Mouse (Mus musculus): ENCODE measurements around the gene Gm10643. TPM values are rescaled to one million over a fixed set of nuclear protein-coding genes. Genes with fewer than 3 reads are reported as not detected.
A peak's percentile ranks its signal among the peaks of the same experiment; 100 is the strongest.

Gene Gm10643
- polyA plus RNA-seq (2015; fragmentation: Nextera tagmentation; extraction: Ambion mirVana) = 0.95 and 1.2 TPM in 2 replicates

DNA sequence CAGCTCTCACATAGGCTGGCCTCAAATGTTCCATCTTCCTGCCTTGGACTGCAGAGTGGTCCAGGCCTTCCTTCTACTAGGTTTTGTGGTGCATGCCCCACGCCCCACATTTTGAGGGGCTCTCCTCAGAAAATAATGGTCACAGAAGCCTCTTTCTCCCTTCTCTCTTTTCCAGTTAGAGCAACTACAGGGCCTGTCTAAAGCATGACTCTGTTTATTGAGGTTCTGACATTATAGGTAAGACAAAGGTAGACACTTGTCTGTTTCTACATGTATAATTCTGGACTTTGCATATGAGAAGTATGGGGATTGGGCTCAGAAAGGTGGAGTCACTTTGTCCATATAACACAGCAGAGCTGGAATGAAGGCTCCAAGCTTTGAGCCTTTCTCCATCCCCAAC, at the start of gene Gm10643:
Gene Gm10643 (minus strand): TSS at position 101 of the 400 bp plus-strand sequence.
- Histone ChIP-seq H3K4me3 (ENCODE audit: low read length) (peak within 1 kb of the TSS; percentile 85), H3K27me3 (ENCODE audit: control insufficient read depth, insufficient read depth, low read length) (no peaks in the 10 kb centered on the region), H3K9me3 (replicated peaks; ENCODE audit: control insufficient read depth, low read length) (no peaks in the 10 kb centered on the region), H3K36me3 (ENCODE audit: control insufficient read depth, insufficient read depth) (no peaks in the 10 kb centered on the region), H3K4me2 (ENCODE audit: low read depth, low read length) (peak within 1 kb of the TSS; percentile 81), H3K9ac (ENCODE audit: low read length) (peak within 1 kb of the TSS; percentile 87), H3K4me1 (ENCODE audit: control insufficient read depth, insufficient read depth, low read length) (peaks cover 31% of the 10 kb centered on the region), H3K27ac (ENCODE audit: low read length) (peak within 1 kb of the TSS; percentile 90)
- WGBS = 95% methylated on average over 1 of the region's 1 CpGs
- no peak for ATAC-seq (replicated peaks; ENCODE audit: extremely low read depth, insufficient read depth, low FRiP score)

DNA sequence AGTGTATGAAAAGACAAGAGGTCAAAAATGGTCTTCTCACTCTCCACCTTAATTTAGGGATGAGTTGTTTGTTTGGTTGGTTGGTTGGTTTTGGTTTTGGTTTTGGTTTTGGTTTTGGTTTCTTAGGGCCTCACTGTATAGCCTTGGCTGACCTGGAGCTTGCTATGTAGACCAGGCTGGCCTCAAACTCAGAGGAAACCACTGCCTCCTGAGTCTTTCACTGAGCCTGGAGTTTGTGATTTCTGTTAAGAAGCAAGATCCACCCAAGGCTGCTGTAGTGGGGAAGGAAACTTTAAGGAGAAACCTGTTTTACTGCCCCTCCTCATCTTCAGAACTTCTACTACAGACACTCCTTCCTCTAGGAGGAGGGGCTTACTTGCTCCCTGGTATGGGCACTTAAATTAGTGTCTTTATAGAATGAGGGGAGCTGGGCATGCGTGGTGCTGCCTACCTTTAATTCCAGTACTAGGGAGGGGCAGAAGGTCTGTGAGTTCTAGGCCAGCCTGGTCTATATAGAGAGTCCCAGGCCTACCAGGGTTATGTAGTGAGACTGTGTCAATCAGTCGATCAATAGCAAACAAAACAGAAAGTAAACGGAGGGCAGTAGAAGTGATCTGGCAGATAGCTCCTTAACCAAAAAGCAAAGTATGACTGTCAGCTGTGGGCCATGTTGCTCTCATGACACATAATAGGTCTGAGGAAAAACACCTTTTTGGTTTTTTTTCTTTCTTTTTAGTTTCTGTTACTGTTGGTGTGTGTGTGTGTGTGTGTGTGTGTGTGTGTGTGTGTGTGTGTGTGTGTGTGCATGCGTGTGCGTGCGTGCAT, 41.5 kb upstream of the Gm10643 start:
- Histone ChIP-seq H3K4me2 (ENCODE audit: low read depth, low read length) (no peak overlapping the region), H3K36me3 (ENCODE audit: control insufficient read depth, insufficient read depth) (peaks cover 6% of the 10 kb centered on the region; the same call in 1 of the 2 replicates), H3K4me1 (ENCODE audit: control insufficient read depth, insufficient read depth, low read length) (peaks cover 13% of the 10 kb centered on the region), H3K9ac (ENCODE audit: low read length) (no peak overlapping the region), H3K9me3 (replicated peaks; ENCODE audit: control insufficient read depth, low read length) (no peaks in the 10 kb centered on the region), H3K4me3 (ENCODE audit: low read length) (no peak overlapping the region), H3K27ac (ENCODE audit: low read length) (no peak overlapping the region), H3K27me3 (ENCODE audit: control insufficient read depth, insufficient read depth, low read length) (no peaks in the 10 kb centered on the region)
- no peak for ATAC-seq (replicated peaks; ENCODE audit: extremely low read depth, insufficient read depth, low FRiP score)
- WGBS = 89% methylated on average over 6 of the region's 6 CpGs

DNA sequence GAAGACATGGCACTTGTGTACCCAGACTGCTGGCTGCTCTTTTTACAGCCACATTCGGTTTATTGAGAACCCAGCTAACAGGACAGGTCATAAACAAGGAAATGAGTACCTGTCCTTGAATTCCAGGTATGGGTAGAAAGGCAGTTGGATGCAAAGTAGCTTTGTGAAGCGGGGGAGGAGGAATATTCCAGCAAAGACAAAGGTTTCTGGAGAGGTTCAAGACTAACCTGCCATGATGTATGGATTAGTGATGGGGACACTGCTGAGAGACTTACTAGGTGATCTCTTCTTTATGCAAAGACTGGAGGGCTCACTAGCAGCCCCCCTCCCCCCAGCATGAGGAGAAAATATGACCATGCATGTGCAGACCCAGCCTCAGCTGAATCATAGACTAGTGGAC, 40.7 kb upstream of the Gm10643 start:
- H3K36me3 ChIP-seq (ENCODE audit: control insufficient read depth, insufficient read depth) = peaks cover 8% of the 10 kb centered on the region; the same call in 1 of the 2 replicates
- H3K27ac ChIP-seq (ENCODE audit: low read length) = no peak overlapping the region
- H3K9ac ChIP-seq (ENCODE audit: low read length) = no peak overlapping the region
- H3K9me3 ChIP-seq (replicated peaks; ENCODE audit: control insufficient read depth, low read length) = no peaks in the 10 kb centered on the region
- WGBS = 73% methylated on average over 2 of the region's 2 CpGs
- ATAC-seq (replicated peaks; ENCODE audit: extremely low read depth, insufficient read depth, low FRiP score) = no peak
- H3K4me3 ChIP-seq (ENCODE audit: low read length) = no peak overlapping the region
- H3K4me1 ChIP-seq (ENCODE audit: control insufficient read depth, insufficient read depth, low read length) = peaks cover 13% of the 10 kb centered on the region
- H3K27me3 ChIP-seq (ENCODE audit: control insufficient read depth, insufficient read depth, low read length) = no peaks in the 10 kb centered on the region
- no peak overlapping the region for H3K4me2 ChIP-seq (ENCODE audit: low read depth, low read length)

DNA sequence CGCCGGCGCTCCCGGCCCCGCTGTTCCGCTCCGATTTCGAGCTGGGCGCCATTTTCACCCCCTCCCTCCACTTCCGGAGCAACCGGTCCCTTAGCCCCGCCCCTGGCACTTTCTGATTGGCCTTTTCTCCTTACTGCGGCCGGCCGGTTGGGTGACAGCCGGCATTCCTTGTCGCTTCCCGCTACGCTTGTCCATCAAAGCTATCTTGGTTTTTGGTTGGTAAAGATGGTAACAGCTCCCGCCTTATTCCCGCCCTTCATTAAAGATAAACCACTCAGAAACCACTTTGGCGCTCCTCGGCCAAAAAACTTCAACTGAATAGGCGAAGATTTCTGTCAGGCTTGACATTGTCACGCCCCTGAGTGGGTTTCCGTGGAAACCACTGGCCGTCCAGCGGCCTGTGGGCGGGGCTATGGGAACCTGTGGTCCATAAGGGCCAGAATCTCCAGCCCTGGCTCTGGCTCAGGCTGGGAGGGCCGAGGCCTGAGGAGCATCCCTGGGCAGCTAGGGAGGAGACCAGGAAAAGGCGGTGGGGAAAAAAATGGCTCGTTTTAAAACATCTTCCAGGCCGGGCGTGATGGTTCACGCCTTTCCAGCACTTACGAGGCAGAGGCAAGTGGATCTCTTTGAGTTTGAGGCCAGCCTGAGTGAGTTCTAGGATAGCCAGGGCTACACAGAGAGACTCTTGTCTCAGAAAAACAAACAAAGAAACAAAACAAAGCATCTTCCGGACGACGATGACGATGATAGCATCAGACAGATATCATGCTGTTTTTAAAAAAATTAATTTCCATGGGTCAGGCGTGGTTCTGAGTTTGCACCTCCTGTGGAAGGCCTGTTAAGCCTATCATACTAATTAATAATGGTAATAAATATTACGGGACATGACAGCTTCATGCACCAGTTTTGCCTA, 40.0 kb upstream of the Gm10643 start, which contains the start of gene Dcaf15:
Gene Dcaf15 (minus strand): TSS at position 72 of the 913 bp plus-strand sequence.
- 9% methylated on average over 42 of the region's 42 CpGs for WGBS
- H3K9ac ChIP-seq (ENCODE audit: low read length) = peak within 1 kb of the TSS; percentile 85
- H3K27me3 ChIP-seq (ENCODE audit: control insufficient read depth, insufficient read depth, low read length) = no peaks in the 10 kb centered on the region
- H3K36me3 ChIP-seq (ENCODE audit: control insufficient read depth, insufficient read depth) = peaks cover 8% of the 10 kb centered on the region; the same call in 1 of the 2 replicates
- H3K4me2 ChIP-seq (ENCODE audit: low read depth, low read length) = peak within 1 kb of the TSS; percentile 80
- peaks cover 13% of the 10 kb centered on the region for H3K4me1 ChIP-seq (ENCODE audit: control insufficient read depth, insufficient read depth, low read length)
- H3K4me3 ChIP-seq (ENCODE audit: low read length) = peak within 1 kb of the TSS; percentile 70
- ATAC-seq (replicated peaks; ENCODE audit: extremely low read depth, insufficient read depth, low FRiP score) = peak; percentile 98
- H3K27ac ChIP-seq (ENCODE audit: low read length) = peak within 1 kb of the TSS; percentile 87
- H3K9me3 ChIP-seq (replicated peaks; ENCODE audit: control insufficient read depth, low read length) = no peaks in the 10 kb centered on the region

DNA sequence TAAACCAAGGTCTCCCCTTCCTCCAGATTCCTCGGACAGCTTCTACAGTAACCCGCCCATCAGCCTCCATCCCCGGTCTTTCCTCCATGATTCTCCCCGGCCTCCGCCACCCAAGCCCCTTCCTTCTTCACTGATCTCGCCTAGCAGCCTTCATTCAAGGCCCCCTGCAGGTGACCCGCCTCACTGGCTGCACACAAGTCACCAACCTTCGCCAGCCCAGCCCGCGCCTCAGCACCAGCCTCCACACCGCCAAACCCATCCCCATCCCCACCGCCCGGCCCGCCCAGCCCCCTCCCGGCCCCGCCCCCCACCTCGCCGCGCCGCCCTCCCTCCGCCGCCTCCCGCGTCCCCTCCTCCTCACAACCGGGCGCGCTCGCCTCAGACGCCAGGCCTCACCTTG, 39.3 kb upstream of the Gm10643 start:
- Histone ChIP-seq H3K9me3 (replicated peaks; ENCODE audit: control insufficient read depth, low read length) (no peaks in the 10 kb centered on the region), H3K27ac (ENCODE audit: low read length) (peak overlapping the region; percentile 87), H3K4me2 (ENCODE audit: low read depth, low read length) (peak overlapping the region; percentile 80), H3K27me3 (ENCODE audit: control insufficient read depth, insufficient read depth, low read length) (no peaks in the 10 kb centered on the region), H3K4me3 (ENCODE audit: low read length) (peak overlapping the region; percentile 70), H3K9ac (ENCODE audit: low read length) (peak overlapping the region; percentile 85), H3K4me1 (ENCODE audit: control insufficient read depth, insufficient read depth, low read length) (peaks cover 13% of the 10 kb centered on the region), H3K36me3 (ENCODE audit: control insufficient read depth, insufficient read depth) (peaks cover 8% of the 10 kb centered on the region; the same call in 1 of the 2 replicates)
- WGBS = under 1% methylated on average over 27 of the region's 29 CpGs
- ATAC-seq (replicated peaks; ENCODE audit: extremely low read depth, insufficient read depth, low FRiP score) = peak; percentile 67

DNA sequence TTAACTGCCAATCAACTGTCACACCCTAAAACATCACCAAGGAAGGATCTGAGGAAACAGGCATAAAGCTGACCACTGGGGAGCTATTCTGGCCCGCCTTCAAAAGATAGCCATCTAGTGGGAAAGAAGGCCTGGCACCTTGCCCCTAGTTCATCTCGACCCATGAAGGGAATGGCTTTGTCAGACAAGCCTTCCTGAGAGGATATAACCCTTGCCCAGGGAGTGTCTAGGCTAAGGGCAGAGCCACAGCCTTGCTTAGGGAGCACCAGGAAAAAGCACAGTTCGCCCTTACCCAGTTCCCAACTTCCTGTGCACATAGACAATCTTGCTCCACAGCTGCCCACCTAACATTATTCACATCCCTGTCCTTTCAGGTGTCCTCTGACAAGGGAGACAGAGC, 38.7 kb upstream of the Gm10643 start:
- H3K36me3 ChIP-seq (ENCODE audit: control insufficient read depth, insufficient read depth) = peaks cover 8% of the 10 kb centered on the region; the same call in 1 of the 2 replicates
- H3K9ac ChIP-seq (ENCODE audit: low read length) = peak overlapping the region; percentile 85
- no peaks in the 10 kb centered on the region for H3K9me3 ChIP-seq (replicated peaks; ENCODE audit: control insufficient read depth, low read length)
- no peak for ATAC-seq (replicated peaks; ENCODE audit: extremely low read depth, insufficient read depth, low FRiP score)
- 43% methylated on average over 3 of the region's 3 CpGs for WGBS
- H3K4me2 ChIP-seq (ENCODE audit: low read depth, low read length) = peak overlapping the region; percentile 80
- H3K4me3 ChIP-seq (ENCODE audit: low read length) = peak overlapping the region; percentile 70
- H3K27ac ChIP-seq (ENCODE audit: low read length) = 0 out of 2 replicates have a peak overlapping the region, but pooled peaks have one; percentile 10
- no peaks in the 10 kb centered on the region for H3K27me3 ChIP-seq (ENCODE audit: control insufficient read depth, insufficient read depth, low read length)
- peaks cover 13% of the 10 kb centered on the region for H3K4me1 ChIP-seq (ENCODE audit: control insufficient read depth, insufficient read depth, low read length)

DNA sequence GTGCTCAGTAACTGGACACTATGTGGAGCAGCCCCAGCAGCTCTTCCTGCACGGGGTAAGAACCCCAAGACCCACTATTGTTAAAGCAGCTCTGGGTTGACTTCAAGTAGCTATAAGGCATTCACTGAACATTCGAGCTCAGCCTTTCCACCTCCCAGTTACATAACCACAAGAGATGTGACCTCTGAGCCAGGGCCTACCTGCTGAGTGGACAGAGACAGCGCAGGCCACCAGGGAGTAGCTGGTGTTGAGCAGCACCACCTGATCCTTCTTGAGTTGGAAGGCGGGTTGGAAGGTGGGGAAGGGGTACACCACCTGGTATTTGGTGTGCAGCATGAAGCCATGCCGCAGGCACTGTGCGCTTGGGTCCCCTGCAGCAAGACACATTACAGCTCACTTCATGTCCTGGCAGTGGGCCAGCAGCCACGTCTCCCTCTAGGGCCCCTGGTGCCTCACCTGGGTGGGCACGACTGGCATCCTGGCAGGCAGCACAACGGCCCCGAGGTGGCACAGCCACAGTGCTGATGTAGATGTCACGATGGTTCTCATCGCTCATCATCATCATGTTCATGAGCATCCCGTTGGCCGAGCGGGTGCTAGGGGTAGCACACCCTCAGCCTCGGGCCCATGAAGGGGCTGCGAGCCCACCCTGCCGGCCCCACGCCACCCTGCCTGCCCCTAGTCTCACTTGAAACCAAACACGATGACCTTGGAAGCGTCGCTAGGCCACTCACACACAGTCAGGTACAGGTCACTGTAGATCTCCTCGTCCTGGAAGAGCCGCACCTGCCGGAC, 36.7 kb upstream of the Gm10643 start:
- H3K27me3 ChIP-seq (ENCODE audit: control insufficient read depth, insufficient read depth, low read length) = no peaks in the 10 kb centered on the region

DNA sequence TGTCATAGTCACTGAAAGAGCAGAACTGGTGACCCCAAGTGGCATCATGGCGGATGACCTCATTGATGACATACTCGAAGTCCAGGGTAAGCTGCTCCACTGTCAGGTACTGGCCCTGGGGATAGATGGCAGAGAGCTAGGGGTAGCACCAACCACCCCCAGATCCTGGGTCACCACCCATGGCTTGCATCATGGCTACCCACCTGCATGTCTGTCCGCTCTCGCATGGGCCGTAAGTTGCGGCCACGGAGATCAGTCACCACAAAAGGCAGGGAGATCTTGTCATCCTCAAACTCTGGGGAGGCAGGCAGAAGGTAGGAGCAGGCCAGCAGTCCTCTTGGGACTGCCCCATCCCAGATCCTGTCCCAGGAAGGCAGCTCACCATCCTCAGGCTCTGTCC, 33.4 kb upstream of the Gm10643 start:
- Histone ChIP-seq H3K9me3 (replicated peaks; ENCODE audit: control insufficient read depth, low read length) (no peaks in the 10 kb centered on the region), H3K4me1 (ENCODE audit: control insufficient read depth, insufficient read depth, low read length) (peaks cover 4% of the 10 kb centered on the region), H3K36me3 (ENCODE audit: control insufficient read depth, insufficient read depth) (peaks cover 42% of the 10 kb centered on the region), H3K4me2 (ENCODE audit: low read depth, low read length) (no peak overlapping the region), H3K9ac (ENCODE audit: low read length) (no peak overlapping the region), H3K27ac (ENCODE audit: low read length) (no peak overlapping the region), H3K4me3 (ENCODE audit: low read length) (no peak overlapping the region), H3K27me3 (ENCODE audit: control insufficient read depth, insufficient read depth, low read length) (no peaks in the 10 kb centered on the region)
- no peak for ATAC-seq (replicated peaks; ENCODE audit: extremely low read depth, insufficient read depth, low FRiP score)
- WGBS = 88% methylated on average over 7 of the region's 7 CpGs

More for the DNA sequence above, 36.7 kb upstream of the Gm10643 start:
- H3K36me3 ChIP-seq (ENCODE audit: control insufficient read depth, insufficient read depth) = peaks cover 27% of the 10 kb centered on the region
- no peaks in the 10 kb centered on the region for H3K9me3 ChIP-seq (replicated peaks; ENCODE audit: control insufficient read depth, low read length)
- H3K27ac ChIP-seq (ENCODE audit: low read length) = no peak overlapping the region
- 91% methylated on average over 25 of the region's 25 CpGs for WGBS
- H3K4me2 ChIP-seq (ENCODE audit: low read depth, low read length) = no peak overlapping the region
- no peak overlapping the region for H3K4me3 ChIP-seq (ENCODE audit: low read length)
- peaks cover 13% of the 10 kb centered on the region for H3K4me1 ChIP-seq (ENCODE audit: control insufficient read depth, insufficient read depth, low read length)
- H3K9ac ChIP-seq (ENCODE audit: low read length) = no peak overlapping the region
- ATAC-seq (replicated peaks; ENCODE audit: extremely low read depth, insufficient read depth, low FRiP score) = no peak
